Mouse (Mus musculus) lung, postnatal 0 days (tissue): ENCODE measurements at regions not wholly inside any gene's neighbourhood (a gene's known extent, or its start where the extent isn't known, plus 50 kb on each side); places are given as distances from the start of the nearest gene placed in this dataset.

Experiments used
- ATAC-seq: fragments of 200-750 bp; cut with Nextera tagmentation; 2 replicates; pipeline ENCODE4 v1.8.0; 2017; ENCODE audit warnings: moderate library complexity
- DNase-seq: peaks from one replicate; pipeline ENCODE4 v3.0.0-alpha.2; 2016; ENCODE audit warnings: low spot score
- H3K27ac ChIP-seq: fragments of 300-500 bp; sonication (generic); 2 replicates; pipeline ENCODE4 v1.5.1; 2014; ENCODE audit warnings: antibody characterized with exemption, mild to moderate bottlenecking, low read length, mixed read lengths
- H3K27me3 ChIP-seq: fragments of 300-500 bp; sonication (generic); replicated peaks from 2 replicates; pipeline ENCODE4 v1.6.1; 2014; ENCODE audit warnings: low read length, mixed read lengths; ENCODE audit not compliant: insufficient read depth
- H3K36me3 ChIP-seq: fragments of 300-500 bp; sonication (generic); 2 replicates; pipeline ENCODE4 v1.6.1; 2014; ENCODE audit warnings: low read length, mixed read lengths; ENCODE audit not compliant: insufficient read depth
- H3K4me1 ChIP-seq: fragments of 300-500 bp; sonication (generic); 2 replicates; pipeline ENCODE4 v1.6.1; 2014; ENCODE audit warnings: antibody characterized with exemption, low read depth, low read length, mixed read lengths; ENCODE audit not compliant: insufficient read depth
- H3K4me2 ChIP-seq: fragments of 300-500 bp; sonication (generic); replicated peaks from 2 replicates; pipeline ENCODE4 v1.6.1; 2014; ENCODE audit warnings: low read depth, mild to moderate bottlenecking, low read length, moderate library complexity, mixed read lengths
- H3K4me3 ChIP-seq: fragments of 300-500 bp; sonication (generic); 2 replicates; pipeline ENCODE4 v1.5.1; 2014; ENCODE audit warnings: low read depth, low read length
- H3K9ac ChIP-seq: fragments of 300-500 bp; sonication (generic); replicated peaks from 2 replicates; pipeline ENCODE4 v1.6.1; 2014; ENCODE audit warnings: low read depth, mild to moderate bottlenecking
- H3K9me3 ChIP-seq: fragments of 300-500 bp; sonication (generic); 2 replicates; pipeline ENCODE4 v1.6.1; 2016; ENCODE audit warnings: low read length, mixed read lengths
- CTCF ChIP-seq: IDR thresholded peaks from 2 replicates; pipeline ENCODE4 v1.5.1; 2016; ENCODE audit warnings: antibody characterized with exemption, mild to moderate bottlenecking
- EP300 ChIP-seq: IDR thresholded peaks from 2 replicates; pipeline ENCODE4 v1.6.1; 2016; ENCODE audit warnings: antibody characterized with exemption, mild to moderate bottlenecking, control low read depth
- WGBS: fragments of 180-500 bp; shearing (Covaris S2); extraction: QIAGEN DNeasy Blood & Tissue Kit; methylation state at CpG from one replicate; pipeline ENCODE4 v1.1.7; 2014; 5-methylcytosine and 5-hydroxymethylcytosine counted together

GRCm38 (mm10) chr17:31743656-31744055, 66.0 kb downstream of the Cryaa start:
- ATAC-seq (no peak), DNase-seq (no peak)
- no peaks in the 10 kb centered on the region for H3K27me3 ChIP-seq
- peaks cover 28% of the 10 kb centered on the region; the same call in 1 of the 2 replicates for H3K4me1 ChIP-seq
- no peak overlapping the region for H3K27ac ChIP-seq
- no peaks in the 10 kb centered on the region for H3K36me3 ChIP-seq
- no peak overlapping the region for H3K9ac ChIP-seq
- 90% methylated on average over 4 of the region's 4 CpGs for WGBS
- H3K9me3 ChIP-seq, result no peaks in the 10 kb centered on the region
- TF ChIP-seq CTCF (no peak), EP300 (no peak)
- no peak overlapping the region for H3K4me3 ChIP-seq
- no peak overlapping the region for H3K4me2 ChIP-seq

DNA sequence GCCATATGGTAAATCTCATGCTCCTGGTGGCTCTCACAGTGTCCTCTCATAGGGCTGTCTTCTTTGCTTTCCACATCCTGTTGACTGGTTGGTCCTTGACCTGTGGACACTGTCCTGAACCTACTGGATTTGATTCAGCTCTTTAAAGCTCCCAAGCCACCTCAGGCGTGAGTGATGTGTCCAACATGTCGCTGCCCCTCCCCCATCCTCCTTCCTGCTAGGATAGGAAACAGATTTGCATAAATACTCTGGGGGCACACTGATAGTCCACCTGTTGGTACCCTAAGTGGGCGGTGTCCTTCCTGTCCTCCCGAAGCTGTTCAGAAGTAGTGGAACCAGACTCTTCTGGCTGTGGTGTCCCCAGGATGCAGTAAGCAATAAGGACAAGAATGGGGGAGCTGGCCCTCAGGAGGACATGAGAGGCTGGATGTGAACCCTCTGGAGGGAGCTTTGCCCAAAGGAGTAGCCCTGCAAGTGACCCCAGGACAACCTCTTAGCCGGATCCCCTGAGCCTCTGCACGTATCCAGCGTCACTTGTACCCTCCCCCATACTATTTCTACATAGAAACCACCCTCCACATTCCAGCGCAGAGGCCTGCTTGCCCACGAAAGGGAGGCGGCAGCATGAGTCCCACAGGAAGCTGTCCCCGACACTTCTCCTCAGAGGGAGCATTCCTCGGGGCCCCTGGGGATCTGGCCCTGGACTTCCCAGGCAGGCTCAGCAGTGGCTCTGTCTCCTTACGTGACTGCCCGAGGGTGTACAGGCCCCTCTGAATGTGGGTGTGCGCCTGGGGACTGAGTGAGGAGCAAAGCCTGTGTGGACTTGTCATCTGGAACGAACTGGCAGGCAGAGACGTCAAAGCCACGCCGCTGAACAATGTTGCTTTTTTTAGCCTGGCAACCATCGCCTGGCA, 68.8 kb downstream of the Cryaa start:
- Histone ChIP-seq H3K4me3 (no peak overlapping the region), H3K27ac (peak overlapping the region; percentile 90), H3K4me1 (peaks cover 22% of the 10 kb centered on the region), H3K27me3 (no peaks in the 10 kb centered on the region), H3K4me2 (no peak overlapping the region; the same call in 1 of the 2 replicates), H3K9me3 (no peaks in the 10 kb centered on the region), H3K9ac (no peak overlapping the region; the same call in 1 of the 2 replicates), H3K36me3 (no peaks in the 10 kb centered on the region)
- DNase-seq (peak; percentile 92), ATAC-seq (peak; percentile 85)
- TF ChIP-seq EP300 (peak; percentile 62), CTCF (no peak)
- 8% methylated on average over 20 of the region's 20 CpGs for WGBS

DNA sequence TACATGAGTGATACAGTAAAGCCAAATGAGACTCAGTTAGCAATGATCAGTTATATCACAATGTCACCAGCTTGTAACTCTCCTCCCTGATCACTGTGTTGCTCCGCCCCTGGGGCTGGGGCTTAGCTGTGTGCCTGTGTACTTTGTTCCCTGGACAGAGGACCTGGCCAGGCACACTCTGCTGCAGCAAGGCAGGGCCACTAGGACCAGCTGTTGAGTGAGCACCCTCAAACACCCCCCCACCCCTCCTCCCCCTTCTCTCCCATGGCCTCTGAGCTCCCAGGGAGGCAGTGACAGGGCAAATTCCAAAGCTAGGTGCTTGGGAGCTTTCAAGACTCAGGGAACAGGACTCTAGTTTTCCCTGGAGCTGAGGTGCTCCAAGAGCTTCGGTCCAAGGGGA, 70.0 kb downstream of the Cryaa start:
- H3K36me3 ChIP-seq, result no peaks in the 10 kb centered on the region
- no peaks in the 10 kb centered on the region for H3K9me3 ChIP-seq
- TF ChIP-seq EP300, result no peak
- no peak for TF ChIP-seq CTCF
- ATAC-seq, result peak; percentile 23
- H3K4me3 ChIP-seq, result no peak overlapping the region
- WGBS, result 52% methylated on average over 2 of the region's 2 CpGs
- H3K9ac ChIP-seq, result no peak overlapping the region
- peak; percentile 48 for DNase-seq
- no peak overlapping the region for H3K4me2 ChIP-seq
- H3K27ac ChIP-seq, result peak overlapping the region; percentile 90
- peaks cover 22% of the 10 kb centered on the region for H3K4me1 ChIP-seq
- no peaks in the 10 kb centered on the region for H3K27me3 ChIP-seq

DNA sequence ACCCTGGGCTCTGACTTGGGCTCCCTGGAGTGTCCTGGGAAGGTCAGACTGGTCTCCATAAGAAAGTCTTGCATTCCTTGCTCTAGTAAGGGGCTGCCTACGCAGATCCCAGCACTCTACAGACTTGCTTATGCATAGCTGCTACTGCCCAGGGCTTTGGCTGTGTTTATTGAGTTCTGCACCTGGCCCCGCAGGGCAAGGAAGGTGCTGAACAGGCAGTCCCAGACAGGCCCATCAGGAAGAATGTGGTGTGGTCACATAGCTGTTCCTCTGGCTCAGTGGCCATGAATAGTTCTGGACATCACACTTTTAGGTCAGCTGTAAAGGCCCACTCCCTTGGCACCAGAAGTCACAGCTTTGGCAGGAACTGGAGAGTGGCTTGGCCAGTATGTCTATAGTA, 70.6 kb downstream of the Cryaa start:
- no peak for TF ChIP-seq CTCF
- TF ChIP-seq EP300, result no peak
- WGBS, result 50% methylated on average over 2 of the region's 2 CpGs
- Histone ChIP-seq H3K4me2 (no peak overlapping the region), H3K9ac (no peak overlapping the region), H3K27ac (peak overlapping the region; percentile 90), H3K27me3 (no peaks in the 10 kb centered on the region), H3K36me3 (no peaks in the 10 kb centered on the region), H3K4me1 (peaks cover 22% of the 10 kb centered on the region), H3K9me3 (no peaks in the 10 kb centered on the region), H3K4me3 (no peak overlapping the region)
- ATAC-seq, result peak; percentile 16
- peak; percentile 56 for DNase-seq

GRCm38 (mm10) chr17:31748971-31749370, 71.4 kb downstream of the Cryaa start:
- Histone ChIP-seq H3K9ac (no peak overlapping the region), H3K9me3 (no peaks in the 10 kb centered on the region), H3K4me2 (no peak overlapping the region), H3K4me3 (no peak overlapping the region), H3K36me3 (no peaks in the 10 kb centered on the region), H3K4me1 (peaks cover 22% of the 10 kb centered on the region), H3K27ac (no peak overlapping the region), H3K27me3 (no peaks in the 10 kb centered on the region)
- TF ChIP-seq EP300 (no peak), CTCF (no peak)
- DNase-seq (no peak), ATAC-seq (no peak)
- 62% methylated on average over 6 of the region's 6 CpGs for WGBS

DNA sequence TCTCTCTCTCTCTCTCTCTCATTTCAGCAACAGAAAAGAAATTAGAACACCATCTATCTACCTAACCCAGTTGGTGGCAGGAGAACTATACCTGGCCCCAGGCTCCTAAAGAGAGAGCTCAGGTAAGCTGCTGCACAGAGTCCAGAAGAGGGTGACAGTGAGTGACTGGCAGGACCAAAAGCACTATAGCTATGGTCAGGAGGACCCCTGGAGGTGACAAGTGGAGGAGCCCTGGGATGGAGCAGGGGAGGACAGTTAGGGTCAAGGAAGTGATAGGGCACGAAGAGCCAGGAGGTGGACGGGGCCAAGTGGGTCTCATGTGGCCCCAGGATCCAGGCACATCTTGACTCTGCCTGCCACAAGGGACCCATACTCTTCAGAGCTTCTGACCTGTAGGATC, 73.7 kb downstream of the Cryaa start:
- peak; percentile 50 for DNase-seq
- 70% methylated on average over 2 of the region's 2 CpGs for WGBS

More for the DNA sequence above, 73.7 kb downstream of the Cryaa start:
- H3K27ac ChIP-seq, result no peak overlapping the region
- H3K27me3 ChIP-seq, result no peaks in the 10 kb centered on the region
- no peak overlapping the region for H3K4me3 ChIP-seq
- H3K4me2 ChIP-seq, result no peak overlapping the region
- H3K9me3 ChIP-seq, result no peaks in the 10 kb centered on the region
- H3K9ac ChIP-seq, result no peak overlapping the region
- no peak for ATAC-seq
- H3K4me1 ChIP-seq, result peaks cover 19% of the 10 kb centered on the region
- TF ChIP-seq EP300 (no peak), CTCF (peak; percentile 79)
- H3K36me3 ChIP-seq, result no peaks in the 10 kb centered on the region
